ENCODE assay signal across 7 mouse cellular contexts in genomic region chr7:16047338-16048146, GRCm38 (mm10). TPM values are rescaled to one million over a fixed set of nuclear protein-coding genes. Genes with fewer than 3 reads are reported as not detected.
DNase-seq lines count a peak whose midpoint lies in the region; ATAC-seq and TF ChIP-seq lines count a peak whose summit lies in the region.

Gene Bicra (minus strand): TSS chr7:16047921.

- TF ChIP-seq POLR2A in heart, adult 2 months (IDR thresholded peaks at IDR 0.05; ENCODE audit: insufficient read depth, low read depth, low read length): peak; percentile 66
- no peak for TF ChIP-seq POLR2A in myocyte (IDR thresholded peaks at IDR 0.05; ENCODE audit: insufficient read length, low read depth)

- peak within 1 kb of the TSS; percentile 90 for H3K4me3 ChIP-seq in heart, adult 2 months
- H3K4me3 ChIP-seq in limb, embryonic 15.5 days: peak within 1 kb of the TSS; percentile 84
- peak within 1 kb of the TSS; percentile 73 for H3K4me3 ChIP-seq in myocyte

- H3ac ChIP-seq in myocyte (ENCODE audit: control insufficient read depth, insufficient read length): peak within 1 kb of the TSS; percentile 16

- intact Hi-C loops in heart, adult 2 months (cut with DNase I): loop anchor here (5.0 kb wide), 1 partner anchor 125 kb away; the partner anchor contains the start of gene Selenow

- H3K79me2 ChIP-seq in heart, adult 2 months (replicated peaks; ENCODE audit: control insufficient read depth, insufficient read depth, low read length): 0 out of 2 replicates have a peak, but pooled peaks cover 3% of the 10 kb centered on the region
- peaks cover 49% of the 10 kb centered on the region for H3K79me2 ChIP-seq in myocyte (ENCODE audit: control insufficient read depth, insufficient read depth)

- H3K4me1 ChIP-seq in heart, adult 2 months (ENCODE audit: control insufficient read depth, insufficient read depth, low read length): peaks cover 35% of the 10 kb centered on the region
- H3K4me1 ChIP-seq in limb, embryonic 15.5 days: peaks cover 69% of the 10 kb centered on the region

- peak within 1 kb of the TSS; percentile 96 for H3K27ac ChIP-seq in heart, adult 2 months
- H3K27ac ChIP-seq in limb, embryonic 15.5 days: peak within 1 kb of the TSS; percentile 98

- under 1% methylated on average over 65 of the region's 69 CpGs for WGBS in heart, adult 2 months
- under 1% methylated on average over 56 of the region's 69 CpGs for WGBS in limb, embryonic 15.5 days

- peak; percentile 82 for ATAC-seq in limb, embryonic 15.5 days (ENCODE audit: insufficient number of reproducible peaks, low FRiP score, low TSS enrichment, low read depth)

- no peak for TF ChIP-seq CTCF in heart, adult 2 months (IDR thresholded peaks at IDR 0.05)

- H3K27me3 ChIP-seq in heart, adult 2 months (ENCODE audit: control insufficient read depth, insufficient read depth, low read length): no peaks in the 10 kb centered on the region
- no peaks in the 10 kb centered on the region for H3K27me3 ChIP-seq in limb, embryonic 15.5 days
- no peaks in the 10 kb centered on the region for H3K27me3 ChIP-seq in myocyte (ENCODE audit: control insufficient read depth, insufficient read depth, insufficient read length)

- no peaks in the 10 kb centered on the region for H3K9me3 ChIP-seq in limb, embryonic 15.5 days

- peak within 1 kb of the TSS; percentile 76 for H3K4me2 ChIP-seq in limb, embryonic 15.5 days
- H3K4me2 ChIP-seq in myocyte (ENCODE audit: low read depth): peak within 1 kb of the TSS; percentile 86

- H3K36me3 ChIP-seq in heart, adult 2 months (ENCODE audit: control insufficient read depth, insufficient read depth, low read length): no peaks in the 10 kb centered on the region; the same call in 1 of the 2 replicates
- H3K36me3 ChIP-seq in limb, embryonic 15.5 days: no peaks in the 10 kb centered on the region
- H3K36me3 ChIP-seq in myocyte (ENCODE audit: control insufficient read depth, insufficient read depth): no peaks in the 10 kb centered on the region

- H3K9ac ChIP-seq in heart, adult 2 months (ENCODE audit: low read depth, low read length): peak within 1 kb of the TSS; percentile 84
- H3K9ac ChIP-seq in limb, embryonic 15.5 days: peak within 1 kb of the TSS; percentile 91

- peak; percentile 94 for DNase-seq in adrenal gland, postnatal 10 days
- peak; percentile 81 for DNase-seq in embryo, embryonic 9.5 days (ENCODE audit: extremely low spot score)
- DNase-seq in heart, adult 2 months: peak; percentile 90 to 91
- DNase-seq in kidney, adult 9 months: peak; percentile 90
- DNase-seq in spleen, postnatal 4 days (ENCODE audit: low spot score in 2 of 2): peak; percentile 90 to 95

- no peak for TF ChIP-seq EP300 in heart, adult 2 months (IDR thresholded peaks at IDR 0.05; ENCODE audit: insufficient read depth, low read depth, low read length)

TF ChIP-seq in myocyte, 11 proteins besides CTCF, POLR2A, EP300 and RAD21:
- TF ChIP-seq MYOG (IDR thresholded peaks at IDR 0.05; ENCODE audit: control insufficient read depth in 1 of 3, insufficient read depth in 1 of 3, insufficient read length in 2 of 3, low read depth in 2 of 3) (no peak), MAX (IDR thresholded peaks at IDR 0.05; ENCODE audit: low read depth) (no peak), TCF3 (IDR thresholded peaks at IDR 0.05; ENCODE audit: insufficient read length, low read depth) (no peak), TCF12 (IDR thresholded peaks at IDR 0.05; ENCODE audit: insufficient read depth, poor library complexity, severe bottlenecking) (no peak), POLR2AphosphoS2 (IDR thresholded peaks at IDR 0.05; ENCODE audit: insufficient read length, low read depth) (no peak), USF1 (IDR thresholded peaks at IDR 0.05; ENCODE audit: low read depth) (no peak), E2F4 (IDR thresholded peaks at IDR 0.05; ENCODE audit: insufficient read depth) (no peak), MYOD1 (IDR thresholded peaks at IDR 0.05; ENCODE audit: control insufficient read depth in 1 of 3, insufficient read length in 2 of 3, low read depth in 2 of 3) (no peak), CEBPB (IDR thresholded peaks at IDR 0.05; ENCODE audit: insufficient read depth, poor library complexity, severe bottlenecking) (no peak), REST (IDR thresholded peaks at IDR 0.05; ENCODE audit: insufficient read depth, insufficient read length) (no peak), SRF (IDR thresholded peaks at IDR 0.05; ENCODE audit: control insufficient read depth, insufficient read length, low read depth) (no peak)

RNA-seq across cellular contexts. Expression of gene Bicra, which starts in this region (rescaled TPM):
- total RNA-seq in adrenal gland, postnatal 10 days (2021): 10 to 100 TPM in 1 of 2 experiments, 1 to 10 TPM in 1; 8.5 to 11.0 TPM
- 1 to 10 TPM; 5.8 to 7.5 TPM for total RNA-seq in heart, adult 2 months (2021)
- 5.9 and 8.4 TPM in 2 replicates for polyA plus RNA-seq in heart, adult 2 months (2012; rRNA removed)
- 7.2 and 7.5 TPM in 2 replicates for polyA plus RNA-seq in limb, embryonic 15.5 days (2015; fragmentation: Nextera tagmentation; extraction: Ambion mirVana)
- polyA plus RNA-seq in myocyte (2012; fragmentation: generic; extraction: Trizol): 6.6 TPM

Comparison
In these comparisons a context has a peak if more than half of its experiments do, and no peak if none do; other contexts are left out.
1. Peak in every context shown above with its lines: DNase-seq, ATAC-seq, H3K4me3 ChIP-seq and H3K27ac ChIP-seq.